Mouse (Mus musculus) spleen, adult 2 months (tissue): Measurements from ENCODE around the gene Rpl38.

Experiments
- CTCF ChIP-seq: fragments of 200-500 bp; IDR thresholded peaks from 2 replicates; pipeline ENCODE4 v1.5.1; 2011; ENCODE audit warnings: mild to moderate bottlenecking, inconsistent platforms; ENCODE audit not compliant: insufficient read depth, insufficient read length, insufficient replicate concordance; ENCODE audit errors: extremely low read depth
- POLR2A ChIP-seq: fragments of 200-500 bp; IDR thresholded peaks from 2 replicates; pipeline ENCODE4 v1.6.1; 2011; ENCODE audit warnings: low read depth, low read length, inconsistent platforms

DNA sequence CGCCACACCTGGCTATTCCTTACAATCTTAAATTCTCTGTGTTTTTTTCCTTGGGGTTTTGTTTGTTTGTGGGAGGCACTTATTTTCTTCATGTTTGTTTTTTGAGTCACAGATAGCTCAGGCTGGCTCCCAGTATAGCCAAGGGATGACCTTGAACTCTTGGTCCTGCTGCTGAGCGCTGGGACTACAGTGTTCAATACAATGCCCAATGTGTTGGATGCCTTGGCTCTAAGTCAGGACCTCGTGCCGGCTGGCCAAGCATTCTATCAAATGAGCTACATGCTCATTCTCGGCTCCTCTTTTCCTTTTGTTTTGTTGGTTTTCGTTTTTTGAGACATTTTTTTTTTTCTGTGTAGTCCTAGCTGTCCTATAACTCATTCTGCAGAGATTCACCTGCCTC is 25.1 kb downstream of the Rpl38 start:
- no peak for TF ChIP-seq CTCF
- TF ChIP-seq POLR2A = no peak
